Mouse (Mus musculus) lung, embryonic 14.5 days (tissue): ENCODE measurements at regions not wholly inside any gene's neighbourhood (a gene's known extent, or its start where the extent isn't known, plus 50 kb on each side); places are given as distances from the start of the nearest gene placed in this dataset.
A peak's percentile ranks its signal among the peaks of the same experiment; 100 is the strongest.

ENCODE experiments used
- ATAC-seq: fragments of 200-750 bp; cut with Nextera tagmentation; 2 replicates; pipeline ENCODE4 v1.8.0; 2017; ENCODE audit warnings: mild to moderate bottlenecking, moderate TSS enrichment, moderate library complexity; ENCODE audit not compliant: insufficient read depth
- DNase-seq: peaks from one replicate; pipeline ENCODE4 v3.0.0-alpha.2; 2015
- H3K27ac ChIP-seq: fragments of 300-500 bp; sonication (generic); 2 replicates; pipeline ENCODE4 v1.5.1; 2014; ENCODE audit warnings: low read depth, mild to moderate bottlenecking, moderate library complexity
- H3K27me3 ChIP-seq: fragments of 300-500 bp; sonication (generic); 2 replicates; pipeline ENCODE4 v1.6.1; 2014; ENCODE audit warnings: low read length, control low read depth; ENCODE audit not compliant: insufficient read depth
- H3K36me3 ChIP-seq: fragments of 300-500 bp; sonication (generic); 2 replicates; pipeline ENCODE4 v1.6.1; 2014; ENCODE audit warnings: control low read depth; ENCODE audit not compliant: insufficient read depth
- H3K4me1 ChIP-seq: fragments of 300-500 bp; sonication (generic); 2 replicates; pipeline ENCODE4 v1.6.1; 2014; ENCODE audit warnings: antibody characterized with exemption, control low read depth; ENCODE audit not compliant: insufficient read depth
- H3K4me2 ChIP-seq: fragments of 300-500 bp; sonication (generic); 2 replicates; pipeline ENCODE4 v1.6.1; 2014; ENCODE audit warnings: mild to moderate bottlenecking
- H3K4me3 ChIP-seq: fragments of 300-500 bp; sonication (generic); 2 replicates; pipeline ENCODE4 v1.5.1; 2014; ENCODE audit warnings: low read depth, low read length
- H3K9ac ChIP-seq: fragments of 300-500 bp; sonication (generic); 2 replicates; pipeline ENCODE4 v1.6.1; 2014
- H3K9me3 ChIP-seq: fragments of 300-500 bp; sonication (generic); 2 replicates; pipeline ENCODE4 v1.6.1; 2016; ENCODE audit warnings: low read depth, low read length, control low read depth
- CTCF ChIP-seq: IDR thresholded peaks from 2 replicates; pipeline ENCODE4 v1.5.1; 2016; ENCODE audit warnings: antibody characterized with exemption, low read depth
- WGBS: fragments of 180-500 bp; shearing (Covaris S2); extraction: QIAGEN DNeasy Blood & Tissue Kit; methylation state at CpG from one replicate; pipeline ENCODE4 v1.1.7; 2014; 5-methylcytosine and 5-hydroxymethylcytosine counted together

DNA sequence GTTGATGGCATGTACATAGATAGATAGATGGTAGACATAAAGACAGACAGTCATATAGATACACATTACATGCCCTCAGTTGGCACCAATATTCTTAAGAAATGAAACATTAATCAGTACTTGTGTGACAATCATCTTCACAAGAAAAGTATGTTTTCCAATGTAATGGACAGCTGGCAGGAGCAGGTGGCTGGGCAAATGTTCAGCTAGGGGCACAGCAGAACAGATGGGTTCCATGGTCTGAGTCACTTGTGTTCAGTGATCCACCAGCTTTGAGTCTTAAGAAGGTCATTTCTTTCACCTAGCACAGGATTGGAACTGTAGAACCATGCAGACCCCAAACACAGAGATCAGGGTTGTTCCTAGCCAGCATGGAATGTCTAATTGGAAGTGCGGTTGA is 2631.2 kb upstream of the 5930422O12Rik start:
- H3K36me3 ChIP-seq: no peaks in the 10 kb centered on the region
- ATAC-seq: no peak
- 94% methylated on average over 1 of the region's 1 CpGs for WGBS

GRCm38 (mm10) chr8:30817028-30817427 is 2611.5 kb upstream of the 5930422O12Rik start:
- no peak for TF ChIP-seq CTCF
- Histone ChIP-seq H3K4me1 (0 out of 2 replicates have a peak, but pooled peaks cover 6% of the 10 kb centered on the region), H3K27me3 (no peaks in the 10 kb centered on the region), H3K9ac (no peak overlapping the region), H3K4me2 (no peak overlapping the region), H3K4me3 (no peak overlapping the region), H3K36me3 (no peaks in the 10 kb centered on the region), H3K27ac (no peak overlapping the region), H3K9me3 (no peaks in the 10 kb centered on the region)
- ATAC-seq (no peak), DNase-seq (no peak)
- WGBS: 88% methylated on average over 5 of the region's 5 CpGs

More for the DNA sequence above, 2631.2 kb upstream of the 5930422O12Rik start:
- H3K4me2 ChIP-seq: no peak overlapping the region
- H3K27me3 ChIP-seq: no peaks in the 10 kb centered on the region
- DNase-seq: no peak
- H3K4me3 ChIP-seq: no peak overlapping the region
- no peaks in the 10 kb centered on the region for H3K4me1 ChIP-seq
- no peak overlapping the region for H3K9ac ChIP-seq
- 0 out of 2 replicates have a peak, but pooled peaks cover 3% of the 10 kb centered on the region for H3K9me3 ChIP-seq
- no peak for TF ChIP-seq CTCF
- no peak overlapping the region for H3K27ac ChIP-seq

DNA sequence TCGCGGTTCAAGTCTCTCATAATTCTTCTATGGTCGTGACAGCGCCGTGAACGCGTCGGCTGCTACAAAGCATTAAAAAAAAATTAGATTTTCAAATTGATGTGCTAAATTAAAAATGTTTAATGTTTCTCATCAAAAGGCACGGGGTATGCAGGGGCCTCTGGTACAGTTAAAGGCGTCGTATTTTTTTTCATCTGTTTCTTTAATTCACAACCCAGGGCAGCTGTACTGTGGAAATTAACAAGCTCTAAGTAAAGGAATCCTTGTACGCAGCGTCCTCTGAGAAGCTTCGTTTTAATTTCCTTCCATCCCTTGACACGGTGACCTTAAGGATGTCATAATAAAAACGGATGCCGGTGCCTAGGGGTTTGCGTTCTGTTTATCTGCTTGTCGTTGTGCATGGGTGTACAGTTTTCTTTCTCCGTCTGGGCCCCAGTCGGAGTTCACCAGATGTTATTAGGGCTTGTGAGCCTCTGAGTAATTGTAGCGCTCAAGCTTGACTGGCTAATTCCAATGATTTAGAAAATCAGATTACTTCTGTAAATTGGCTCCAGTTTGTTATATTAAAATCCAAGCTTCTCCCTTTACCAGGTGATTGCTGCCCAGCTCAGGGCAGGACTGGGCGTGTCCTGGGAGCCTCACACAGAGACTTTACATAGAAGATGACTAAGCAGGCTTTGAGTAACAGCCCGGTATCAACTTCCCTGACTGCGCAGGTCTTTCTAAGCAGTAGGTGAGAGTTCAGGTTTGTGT is 2605.5 kb upstream of the 5930422O12Rik start:
- no peaks in the 10 kb centered on the region for H3K36me3 ChIP-seq
- no peak for TF ChIP-seq CTCF
- no peaks in the 10 kb centered on the region for H3K9me3 ChIP-seq
- 0 out of 2 replicates have a peak, but pooled peaks cover 6% of the 10 kb centered on the region for H3K4me1 ChIP-seq
- no peak for ATAC-seq
- no peak overlapping the region for H3K27ac ChIP-seq
- 65% methylated on average over 25 of the region's 25 CpGs for WGBS
- H3K4me3 ChIP-seq: no peak overlapping the region
- H3K27me3 ChIP-seq: no peaks in the 10 kb centered on the region
- H3K9ac ChIP-seq: no peak overlapping the region
- H3K4me2 ChIP-seq: no peak overlapping the region
- no peak for DNase-seq

- H3K9me3 ChIP-seq: no peaks in the 10 kb centered on the region
- H3K27me3 ChIP-seq: no peaks in the 10 kb centered on the region
- no peak overlapping the region for H3K4me2 ChIP-seq
- H3K4me1 ChIP-seq: 0 out of 2 replicates have a peak, but pooled peaks cover 6% of the 10 kb centered on the region
- no peak overlapping the region for H3K9ac ChIP-seq
- no peak for DNase-seq
- H3K4me3 ChIP-seq: no peak overlapping the region
- TF ChIP-seq CTCF: no peak
- no peak overlapping the region for H3K27ac ChIP-seq
- WGBS: 86% methylated on average over 11 of the region's 11 CpGs
- ATAC-seq: no peak
- H3K36me3 ChIP-seq: no peaks in the 10 kb centered on the region
Observed at GRCm38 (mm10) chr8:30823588-30823938, 2604.9 kb upstream of the 5930422O12Rik start.

DNA sequence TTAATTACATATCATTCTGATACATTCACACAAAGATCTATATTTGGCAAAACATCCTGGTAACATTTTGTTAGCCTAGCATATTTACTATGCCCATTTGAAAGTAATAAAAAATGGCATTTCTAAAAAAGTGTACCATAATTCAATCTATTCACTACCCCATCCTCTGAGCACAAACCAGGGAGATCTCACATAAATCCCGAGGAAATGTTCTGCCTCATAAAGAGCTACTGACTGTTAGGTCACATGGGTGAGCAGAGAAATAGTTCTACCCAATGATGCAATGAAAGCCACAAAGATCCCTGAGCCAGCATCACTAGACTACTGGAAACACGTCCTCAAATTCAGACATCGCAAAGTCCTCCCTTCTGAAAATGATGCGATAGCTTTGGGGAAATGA is 2602.5 kb upstream of the 5930422O12Rik start:
- WGBS: 78% methylated on average over 4 of the region's 4 CpGs
- Histone ChIP-seq H3K4me1 (0 out of 2 replicates have a peak, but pooled peaks cover 6% of the 10 kb centered on the region), H3K9me3 (no peaks in the 10 kb centered on the region), H3K36me3 (no peaks in the 10 kb centered on the region), H3K4me2 (no peak overlapping the region), H3K9ac (no peak overlapping the region), H3K27me3 (no peaks in the 10 kb centered on the region), H3K27ac (no peak overlapping the region), H3K4me3 (no peak overlapping the region)
- no peak for TF ChIP-seq CTCF
- DNase-seq (no peak), ATAC-seq (no peak)

DNA sequence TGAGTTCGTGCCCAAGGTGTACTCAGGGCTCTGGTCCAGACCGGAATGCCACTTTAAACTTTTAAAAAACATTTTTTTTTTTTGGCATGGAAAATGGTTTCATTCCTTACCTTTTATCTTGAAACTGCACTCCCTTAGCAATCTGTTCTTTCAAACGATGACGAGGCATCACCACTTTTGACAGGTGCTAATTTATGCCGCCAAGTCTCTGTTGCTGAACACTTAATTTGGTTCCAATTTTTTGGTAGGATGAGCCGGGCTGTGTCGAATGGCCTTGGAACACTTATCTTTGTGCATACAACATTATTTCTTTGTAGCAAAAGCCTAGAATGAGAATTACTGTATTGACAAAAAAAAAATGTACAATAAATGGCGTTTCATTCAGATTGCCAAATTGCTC is 2590.5 kb upstream of the 5930422O12Rik start:
- Histone ChIP-seq H3K27ac (no peak overlapping the region), H3K4me3 (no peak overlapping the region), H3K4me2 (no peak overlapping the region), H3K27me3 (no peaks in the 10 kb centered on the region), H3K36me3 (no peaks in the 10 kb centered on the region), H3K9ac (no peak overlapping the region), H3K9me3 (no peaks in the 10 kb centered on the region), H3K4me1 (no peaks in the 10 kb centered on the region)
- no peak for TF ChIP-seq CTCF
- 75% methylated on average over 8 of the region's 8 CpGs for WGBS
- ATAC-seq (no peak), DNase-seq (no peak)

- ATAC-seq (peak; percentile 49; the same call in 1 of the 2 replicates), DNase-seq (peak; percentile 79)
- no peaks in the 10 kb centered on the region for H3K4me1 ChIP-seq
- no peak overlapping the region for H3K4me2 ChIP-seq
- TF ChIP-seq CTCF: peak; percentile 79
- H3K9ac ChIP-seq: no peak overlapping the region
- H3K4me3 ChIP-seq: no peak overlapping the region
- no peak overlapping the region for H3K27ac ChIP-seq
- no peaks in the 10 kb centered on the region for H3K36me3 ChIP-seq
- H3K27me3 ChIP-seq: no peaks in the 10 kb centered on the region
- H3K9me3 ChIP-seq: no peaks in the 10 kb centered on the region
- 35% methylated on average over 8 of the region's 8 CpGs for WGBS
Observed at GRCm38 (mm10) chr8:30840064-30840463, 2588.4 kb upstream of the 5930422O12Rik start.
